Mouse (Mus musculus) embryo, embryonic 11.5 days (tissue): ENCODE measurements around the gene Sbk3.

ENCODE experiments used
- DNase-seq: peaks from one replicate; pipeline ENCODE4 v3.0.0-alpha.2; 2012; ENCODE audit warnings: low read depth, low spot score

Sbk3 gene

DNA sequence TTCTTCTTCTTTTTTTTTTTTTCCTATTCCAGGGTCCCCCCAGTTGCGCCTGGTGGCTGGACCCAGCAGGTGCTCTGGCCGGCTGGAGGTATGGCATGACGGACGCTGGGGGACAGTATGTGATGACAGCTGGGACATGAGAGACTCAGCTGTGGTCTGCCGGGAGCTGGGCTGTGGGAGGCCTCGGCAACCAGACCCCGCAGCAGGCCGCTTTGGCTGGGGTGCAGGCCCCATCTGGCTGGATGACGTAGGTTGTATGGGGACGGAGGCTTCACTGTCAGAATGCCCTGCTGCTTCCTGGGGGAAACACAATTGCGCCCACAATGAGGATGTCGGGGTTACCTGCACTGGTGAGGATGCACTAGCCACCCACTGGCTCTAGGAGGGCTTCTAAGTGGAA is 37.9 kb downstream of the Sbk3 start:
- no peak for DNase-seq

DNA sequence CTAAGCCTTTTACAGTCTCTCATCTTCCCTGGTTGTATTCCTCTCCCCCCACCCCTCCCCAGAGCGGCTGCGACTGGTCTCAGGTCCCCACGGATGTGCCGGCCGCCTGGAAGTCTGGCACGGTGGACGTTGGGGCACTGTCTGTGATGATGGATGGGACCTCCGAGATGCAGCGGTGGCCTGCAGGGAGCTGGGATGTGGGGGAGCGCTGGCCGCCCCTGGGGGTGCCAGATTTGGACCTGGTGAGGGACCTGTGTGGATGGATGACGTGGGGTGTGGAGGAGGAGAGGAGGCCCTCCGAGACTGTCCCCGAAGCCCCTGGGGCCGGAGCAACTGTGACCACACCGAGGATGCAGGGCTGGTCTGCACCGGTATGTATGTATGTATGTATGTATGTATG is 42.6 kb downstream of the Sbk3 start:
- DNase-seq: no peak

DNA sequence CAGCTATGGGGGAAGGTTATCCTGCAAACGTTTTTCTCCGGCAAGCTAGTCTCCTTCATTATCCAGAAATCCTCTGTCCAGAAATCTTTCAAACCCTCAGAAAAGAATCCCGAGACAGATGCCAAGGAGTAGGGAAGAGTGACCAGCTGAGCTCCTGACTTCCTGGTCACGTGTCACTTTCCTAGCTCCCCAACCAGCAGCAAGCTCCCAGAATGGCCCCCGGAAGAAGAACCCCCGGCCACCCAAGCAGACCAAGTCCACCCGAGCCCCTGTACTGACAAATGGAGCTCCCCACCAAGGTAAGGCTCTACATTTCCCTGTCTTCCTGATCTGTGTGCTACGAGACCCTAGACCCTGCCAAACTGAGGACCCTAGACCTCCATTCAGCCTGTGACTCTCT is 43.3 kb downstream of the Sbk3 start:
- DNase-seq: no peak

DNA sequence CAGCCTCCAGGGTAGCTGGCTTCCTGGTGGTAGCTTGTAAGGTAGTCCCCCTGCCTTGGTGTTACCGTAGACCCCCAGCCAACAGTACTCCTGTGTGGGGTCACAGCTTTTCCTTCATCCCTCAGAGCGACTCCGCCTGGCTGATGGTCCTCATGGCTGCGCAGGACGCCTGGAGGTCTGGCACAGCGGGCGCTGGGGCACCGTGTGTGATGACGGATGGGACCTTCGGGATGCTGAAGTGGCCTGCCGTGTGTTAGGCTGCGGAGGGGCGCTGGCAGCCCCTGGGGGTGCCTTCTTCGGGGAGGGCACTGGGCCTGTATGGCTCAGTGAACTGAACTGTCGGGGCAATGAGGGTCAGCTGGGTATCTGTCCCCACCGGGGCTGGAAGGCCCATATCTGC is 44.1 kb downstream of the Sbk3 start:
- no peak for DNase-seq

DNA sequence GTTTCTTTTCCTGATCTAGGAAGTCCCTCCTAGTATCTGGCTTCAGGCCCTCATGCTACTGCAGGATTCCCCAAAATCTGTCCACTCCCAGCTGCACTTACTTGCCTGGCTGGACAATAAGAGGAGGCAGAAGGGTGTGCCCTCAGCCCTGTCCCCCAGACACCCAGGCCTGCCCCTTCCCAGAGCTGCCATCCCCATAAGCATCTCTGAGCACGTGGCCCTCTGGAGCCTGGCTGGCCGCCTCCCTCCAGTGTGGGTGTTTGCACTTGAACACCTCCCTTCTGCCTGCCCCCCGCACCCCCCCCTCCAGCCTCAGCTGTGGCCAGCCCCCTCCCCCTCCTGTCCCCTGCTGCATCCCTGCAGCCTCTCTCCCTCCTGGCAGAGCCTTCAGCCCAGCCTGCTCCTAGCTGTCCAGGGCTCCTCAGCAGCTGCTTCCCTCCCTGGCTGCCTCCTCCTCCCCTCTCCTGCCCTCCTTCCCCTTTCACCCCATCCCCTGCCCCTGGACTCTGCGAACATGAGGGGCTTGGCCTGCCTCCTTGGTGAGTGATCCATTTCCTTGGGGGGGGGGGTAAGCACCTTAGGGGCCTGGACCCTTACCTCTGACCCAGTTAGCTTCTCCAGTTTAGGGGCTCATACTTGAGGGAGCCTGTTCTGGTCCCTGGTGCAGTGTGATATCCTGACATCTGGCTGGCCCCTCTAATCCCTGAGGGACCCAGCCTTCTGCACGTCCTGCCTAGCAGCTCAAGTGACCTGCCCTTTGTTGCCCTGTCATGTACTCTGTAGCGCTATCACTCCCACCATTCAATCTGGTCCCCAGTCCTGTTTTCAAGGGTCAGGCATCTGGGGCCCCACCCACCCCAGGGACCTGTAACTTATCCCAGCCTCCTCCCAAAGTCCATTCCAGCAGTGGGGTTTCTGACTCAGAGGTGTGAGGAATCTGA is 45.3 kb downstream of the Sbk3 start, which contains the start of gene Ssc5d:
Gene Ssc5d (plus strand): TSS at position 345 of the 941 bp plus-strand sequence.
- DNase-seq: no peak

DNA sequence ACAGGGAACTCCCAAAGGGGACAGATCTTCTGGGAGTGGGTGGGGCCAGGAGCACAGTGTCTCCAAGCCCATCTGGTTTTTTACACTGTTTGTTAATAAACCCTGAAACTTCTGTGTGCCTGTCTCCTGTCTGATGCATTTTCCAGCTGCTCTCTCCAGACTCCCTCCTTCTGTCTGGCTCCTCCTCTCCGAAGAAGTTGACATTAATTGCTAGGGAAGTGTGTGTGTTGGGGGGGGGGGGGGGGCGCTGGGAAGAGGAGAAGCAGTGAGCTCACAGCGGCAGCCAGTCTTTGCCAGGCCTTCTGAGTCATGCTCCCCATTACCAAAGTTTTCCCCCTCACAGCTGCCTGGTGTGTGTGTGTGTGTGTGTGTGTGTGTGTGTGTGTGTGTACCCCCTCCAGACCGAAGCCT is 46.1 kb downstream of the Sbk3 start:
- DNase-seq: no peak

DNA sequence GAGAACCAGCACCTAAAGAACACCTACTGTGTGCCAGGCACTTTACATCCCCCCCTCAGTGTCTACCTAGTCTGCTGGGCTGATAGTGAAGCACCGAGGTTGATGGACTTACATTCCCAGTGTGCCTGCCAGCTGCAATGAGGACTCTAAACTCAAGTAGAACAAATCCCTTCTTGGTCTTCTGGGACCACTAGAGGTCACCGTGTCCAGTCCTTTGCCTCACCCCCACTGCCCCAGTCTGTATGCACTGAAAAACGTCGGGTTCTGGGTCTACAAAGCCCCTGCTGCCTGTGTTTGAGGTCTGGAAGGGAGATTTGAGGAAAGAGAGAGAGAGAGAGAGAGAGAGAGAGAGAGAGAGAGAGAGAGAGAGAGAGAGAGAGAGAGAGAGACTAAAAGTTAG is 46.5 kb downstream of the Sbk3 start:
- no peak for DNase-seq

DNA sequence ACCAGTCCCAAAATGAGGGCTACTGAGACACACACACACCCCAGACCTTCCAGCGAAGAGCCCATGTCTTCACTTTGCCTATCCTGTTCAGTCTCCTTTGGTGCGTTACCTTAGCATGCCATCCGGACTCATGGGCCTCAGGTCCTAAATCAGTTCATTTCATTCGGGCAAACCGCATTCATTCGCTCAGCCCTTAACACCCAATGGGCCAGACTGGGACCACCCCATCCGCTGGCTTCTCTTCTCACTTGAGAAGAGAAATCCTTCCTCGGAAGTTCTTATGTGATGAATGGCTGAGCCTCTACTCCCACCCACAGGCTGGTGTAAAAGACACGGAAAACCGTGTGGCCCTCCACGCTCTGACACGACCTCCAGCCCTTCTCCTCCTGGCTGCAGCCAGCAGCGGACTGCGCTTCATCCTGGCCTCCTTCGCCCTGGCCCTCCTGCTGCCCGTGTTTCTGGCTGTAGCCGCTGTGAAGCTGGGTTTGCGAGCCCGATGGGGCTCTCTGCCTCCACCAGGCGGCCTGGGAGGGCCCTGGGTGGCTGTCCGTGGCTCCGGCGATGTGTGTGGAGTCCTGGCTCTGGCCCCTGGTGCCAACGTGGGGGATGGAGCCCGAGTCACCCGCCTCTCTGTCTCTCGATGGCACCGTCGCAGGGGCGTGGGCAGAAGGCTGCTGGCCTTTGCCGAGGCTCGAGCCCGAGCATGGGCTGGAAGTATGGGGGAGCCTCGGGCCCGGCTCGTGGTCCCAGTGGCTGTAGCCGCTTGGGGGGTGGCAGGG is 47.2 kb downstream of the Sbk3 start:
- DNase-seq: no peak

DNA sequence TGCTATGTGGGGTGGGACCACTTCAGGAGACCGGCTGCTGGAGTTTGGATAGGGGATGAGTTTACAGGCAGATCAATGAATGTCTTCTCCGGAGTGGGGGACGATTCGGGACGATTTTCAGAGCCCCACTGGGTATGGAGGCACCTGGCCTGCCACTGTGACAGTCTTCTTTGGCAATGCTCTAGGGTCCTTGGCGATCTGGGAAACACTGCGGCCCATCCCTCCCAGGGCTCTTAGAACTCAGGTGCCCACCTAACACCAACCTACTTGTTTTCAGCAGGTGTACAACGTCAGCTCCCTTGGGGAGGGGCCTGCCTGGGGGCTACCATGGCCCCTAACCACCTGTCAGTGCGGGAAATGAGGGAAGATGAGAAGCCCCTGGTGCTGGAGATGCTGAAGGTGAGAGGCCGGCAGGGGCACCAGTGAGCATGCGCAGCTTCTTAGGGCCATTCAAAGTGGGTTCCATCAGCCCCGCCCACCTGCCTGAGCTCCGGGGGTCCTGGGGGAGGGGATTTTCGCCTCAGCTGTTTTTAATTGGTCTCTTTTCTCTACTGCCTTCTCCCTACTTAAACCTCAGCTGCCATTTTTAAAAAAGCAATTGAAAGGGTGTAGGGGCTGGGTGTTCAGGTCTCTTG is 47.9 kb downstream of the Sbk3 start:
- DNase-seq: no peak

DNA sequence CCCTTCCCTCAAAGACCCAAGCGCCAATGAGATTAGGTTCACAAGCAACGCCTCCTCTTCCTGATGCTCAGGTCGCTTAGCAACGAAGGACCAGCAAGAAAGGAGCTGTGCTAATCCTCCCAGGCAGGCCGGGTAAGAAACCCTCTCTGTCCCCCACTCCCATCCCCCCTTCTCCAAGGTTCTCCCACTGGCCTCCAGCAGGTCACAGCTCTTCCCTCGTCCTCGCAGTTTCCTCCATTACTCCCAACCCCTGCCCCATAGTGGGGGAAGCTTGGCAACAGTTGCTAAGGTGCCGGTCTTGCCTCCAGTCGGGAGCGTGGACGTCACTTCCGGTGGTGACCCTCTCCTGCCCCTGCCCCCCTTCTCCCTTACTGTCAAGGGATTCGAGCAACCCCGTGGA is 48.5 kb downstream of the Sbk3 start:
- peak; percentile 79 for DNase-seq

DNA sequence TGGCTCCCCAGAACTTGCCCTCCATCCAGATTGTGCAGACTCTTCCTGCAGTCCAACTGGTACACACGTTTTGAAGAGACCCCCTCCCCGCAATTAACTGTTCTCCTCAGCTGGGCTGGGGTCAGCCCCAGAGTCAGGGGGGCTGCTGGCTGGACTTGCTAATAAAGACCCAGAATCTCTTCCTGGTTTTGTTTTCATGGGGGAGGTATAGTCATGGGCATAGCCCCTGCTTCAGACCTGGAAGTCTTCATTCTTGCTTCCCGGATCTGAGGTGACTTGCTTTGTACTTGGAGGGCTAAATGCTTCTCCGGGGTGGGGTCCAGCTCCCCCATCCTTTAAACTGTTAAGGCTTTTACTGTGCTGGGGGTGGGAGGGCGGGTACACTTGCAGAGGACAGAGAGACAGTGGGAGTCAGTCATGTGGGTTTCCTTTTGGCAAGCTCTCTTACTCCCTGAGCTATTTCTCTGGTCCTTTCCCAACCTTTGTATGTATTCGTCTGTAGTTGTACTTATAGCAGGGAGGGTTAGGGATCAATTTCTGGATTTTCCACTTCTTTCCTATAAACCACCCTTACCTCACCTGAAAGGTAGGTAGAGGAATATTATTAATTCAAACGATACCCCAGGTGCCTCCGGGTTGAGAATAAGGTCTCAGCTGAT is 49.0 kb downstream of the Sbk3 start, which contains the start of gene Nat14:
Gene Nat14 (plus strand): TSS at position 205 of the 659 bp plus-strand sequence.
- no peak for DNase-seq

DNA sequence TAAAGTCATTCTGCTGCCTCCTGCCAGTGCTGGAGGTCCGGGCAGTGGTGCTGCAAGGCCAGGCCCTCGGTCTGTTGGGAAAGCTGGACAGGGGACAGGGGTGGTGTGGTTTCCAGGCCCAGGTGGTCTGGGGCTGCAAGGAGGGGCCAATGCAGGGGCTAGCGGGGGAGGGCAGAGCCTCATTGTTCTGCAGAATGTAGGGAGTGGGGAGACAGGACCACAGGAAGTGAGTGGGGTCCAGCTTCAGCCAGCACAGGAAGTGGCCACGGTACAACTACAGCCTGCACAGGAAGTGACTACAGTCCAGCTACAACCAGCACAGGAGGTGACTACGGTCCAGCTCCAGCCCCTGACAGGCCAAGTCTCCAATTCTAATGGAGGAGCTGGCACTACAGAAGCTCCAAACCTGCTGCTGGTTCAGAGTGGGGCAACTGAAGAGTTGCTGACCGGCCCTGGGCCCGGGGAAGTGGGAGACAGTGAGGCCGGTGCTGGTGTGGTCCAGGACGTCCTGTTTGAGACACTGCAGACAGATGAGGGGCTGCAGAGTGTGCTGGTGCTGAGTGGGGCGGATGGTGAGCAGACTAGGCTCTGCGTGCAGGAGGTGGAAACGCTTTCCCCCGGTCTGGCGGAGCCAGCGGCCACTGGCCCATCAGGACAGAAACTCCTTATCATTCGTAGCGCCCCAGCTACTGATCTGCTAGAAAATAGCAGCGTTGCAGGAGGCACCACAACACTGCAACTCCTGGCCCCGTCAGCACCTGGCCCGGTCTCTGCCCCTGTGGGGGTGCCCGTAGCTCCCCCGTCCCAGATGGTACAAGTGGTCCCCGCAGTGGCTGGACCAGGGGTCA is 49.8 kb downstream of the Sbk3 start:
- DNase-seq: no peak

DNA sequence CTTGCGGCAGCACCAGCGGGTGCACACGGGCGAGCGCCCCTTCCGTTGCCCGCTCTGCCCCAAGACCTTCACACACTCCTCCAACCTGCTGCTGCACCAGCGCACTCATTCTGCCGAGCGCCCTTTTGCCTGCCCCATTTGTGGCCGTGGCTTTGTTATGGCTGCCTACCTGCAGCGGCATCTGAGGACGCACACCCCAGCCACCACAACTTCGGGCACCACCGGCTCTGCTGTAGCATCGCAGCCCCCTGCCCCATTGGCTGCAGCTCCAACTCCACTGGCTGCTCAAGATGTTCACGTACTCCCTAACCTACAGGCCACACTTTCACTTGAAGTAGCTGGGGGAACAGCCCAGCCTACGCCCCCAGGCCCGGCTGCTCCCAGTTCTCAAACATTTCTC is 50.5 kb downstream of the Sbk3 start:
- no peak for DNase-seq

DNA sequence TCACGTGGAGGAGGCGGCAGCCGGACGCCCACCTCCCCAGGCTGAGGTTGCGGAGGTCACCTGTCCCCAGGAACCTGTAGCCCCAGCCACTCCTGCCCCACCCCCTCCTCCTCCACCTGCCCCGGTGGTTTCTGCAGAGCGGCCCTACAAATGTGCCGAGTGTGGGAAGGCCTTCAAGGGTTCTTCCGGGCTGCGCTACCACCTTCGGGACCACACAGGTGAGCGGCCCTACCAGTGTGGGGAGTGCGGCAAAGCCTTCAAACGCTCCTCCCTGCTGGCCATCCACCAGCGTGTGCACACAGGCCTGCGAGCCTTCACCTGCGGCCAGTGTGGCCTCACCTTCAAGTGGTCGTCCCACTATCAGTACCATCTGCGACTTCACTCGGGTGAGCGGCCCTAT is 51.0 kb downstream of the Sbk3 start:
- no peak for DNase-seq

DNA sequence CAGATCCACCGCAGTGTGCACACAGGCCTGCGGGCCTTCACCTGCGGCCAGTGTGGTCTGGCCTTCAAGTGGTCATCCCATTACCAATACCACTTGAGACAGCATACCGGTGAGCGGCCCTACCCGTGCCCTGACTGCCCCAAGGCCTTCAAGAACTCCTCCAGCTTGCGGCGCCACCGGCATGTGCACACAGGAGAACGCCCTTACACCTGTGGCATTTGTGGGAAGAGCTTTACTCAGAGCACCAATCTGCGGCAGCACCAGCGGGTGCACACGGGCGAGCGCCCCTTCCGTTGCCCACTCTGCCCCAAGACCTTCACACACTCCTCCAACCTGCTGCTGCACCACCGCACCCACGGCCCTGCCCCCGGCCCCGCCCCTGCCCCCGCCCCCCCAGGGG is 51.9 kb downstream of the Sbk3 start:
- no peak for DNase-seq

DNA sequence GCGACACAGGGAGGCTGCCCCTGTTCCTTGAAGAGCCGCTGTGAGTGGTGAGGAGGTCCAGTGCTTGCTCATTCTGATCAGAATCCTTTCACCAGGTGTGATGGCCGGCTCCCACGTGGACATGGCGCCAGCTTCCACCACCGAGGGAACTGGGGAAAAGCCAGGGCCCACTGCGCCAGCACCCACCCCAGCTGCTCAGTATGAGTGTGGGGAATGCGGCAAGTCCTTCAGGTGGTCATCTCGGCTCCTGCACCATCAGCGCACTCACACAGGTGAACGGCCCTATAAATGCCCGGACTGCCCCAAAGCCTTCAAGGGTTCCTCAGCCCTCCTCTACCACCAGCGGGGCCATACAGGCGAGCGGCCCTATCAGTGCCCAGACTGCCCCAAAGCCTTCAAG is 52.3 kb downstream of the Sbk3 start:
- DNase-seq: no peak

DNA sequence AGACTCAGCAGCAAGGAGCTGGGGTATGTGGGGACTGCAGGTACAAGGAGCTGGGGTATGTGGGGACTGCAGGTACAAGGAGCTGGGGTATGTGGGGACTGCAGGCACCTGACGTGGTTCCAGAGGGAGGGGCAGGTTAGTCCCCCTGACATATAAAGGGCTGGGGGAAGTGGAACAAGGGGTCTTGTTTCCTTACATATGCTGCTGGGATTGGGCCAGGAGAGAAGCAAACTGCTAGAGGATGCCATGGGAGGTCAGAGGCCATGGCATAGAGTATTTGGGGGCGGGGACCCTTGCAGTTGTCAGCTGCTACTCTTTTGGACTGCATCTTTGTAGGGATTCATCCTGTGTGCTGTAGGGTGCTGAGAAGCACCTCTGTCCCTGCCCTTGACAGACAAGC is 53.5 kb downstream of the Sbk3 start:
- DNase-seq: no peak

DNA sequence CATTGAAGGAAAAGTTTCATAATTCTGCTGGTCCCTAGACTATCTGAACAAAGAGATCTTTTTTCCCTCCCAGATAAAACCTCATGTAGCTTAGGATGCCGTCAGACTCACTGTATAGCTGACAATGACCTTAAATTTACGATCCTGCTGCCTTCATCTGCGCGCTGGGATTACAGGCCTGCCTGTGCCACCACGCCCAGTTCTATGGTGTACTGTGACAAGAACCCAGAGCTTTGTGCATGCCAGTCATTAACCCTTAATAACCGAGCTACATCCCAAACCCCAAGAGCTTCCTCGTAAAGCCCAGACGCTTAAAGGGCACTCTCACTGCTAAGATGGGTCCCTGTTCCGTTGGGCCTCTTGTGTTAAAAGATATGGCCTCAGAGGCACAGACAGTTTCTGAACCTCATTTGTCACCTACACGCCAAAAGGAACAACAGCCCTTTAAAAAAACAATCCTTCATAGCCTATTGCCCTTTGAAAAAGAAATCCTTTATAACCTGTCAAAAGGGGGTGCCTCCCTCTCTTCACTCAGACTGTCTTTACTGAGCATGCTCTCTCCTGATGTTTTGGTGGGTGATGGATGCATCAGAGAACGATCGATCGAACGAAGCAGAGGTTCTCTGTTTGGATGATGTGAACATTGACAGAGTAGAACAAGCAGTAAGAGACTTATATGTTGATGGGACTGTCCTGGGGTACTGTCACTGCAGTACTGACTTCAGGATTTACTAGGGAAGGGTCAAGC is 55.1 kb downstream of the Sbk3 start:
- DNase-seq: no peak
